Mouse (Mus musculus) kidney, adult 2 months (tissue): Measurements from ENCODE around the gene Ccdc85c.

Source experiments
- CTCF ChIP-seq: fragments of 200-500 bp; conservative IDR thresholded peaks from 2 replicates; pipeline ENCODE4 v1.5.1; 2011; ENCODE audit warnings: low read depth, mild to moderate bottlenecking, control low read depth, low read length, moderate library complexity, mixed read lengths; ENCODE audit not compliant: insufficient read depth, insufficient read length
- POLR2A ChIP-seq: fragments of 200-500 bp; IDR thresholded peaks from one replicate; pipeline ENCODE4 v1.6.1; 2011; ENCODE audit warnings: low read depth, low read length, control low read depth

DNA sequence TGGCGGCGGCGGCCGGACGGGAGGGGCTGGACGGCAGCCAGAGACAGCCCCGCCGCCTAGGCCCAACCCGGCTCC lies 96.1 kb downstream of the Ccdc85c start, which contains the start of gene Setd3:
- TF ChIP-seq CTCF (no peak), POLR2A (no peak)
